Comparison of ENCODE assay signal across 14 mouse cellular contexts in genomic region chr14:25561716-25562115, GRCm38 (mm10).
DNase-seq lines count a peak whose midpoint lies in the region; ATAC-seq lines count a peak whose summit lies in the region.
"Had no signal": no experiment of that assay in that cellular context is flagged by ENCODE, and none has a peak within 500 bp of the region (broad histone marks: within the 10 kb centered on the region; RNA-seq: fewer than 3 reads in every experiment).

No protein-coding gene starts in this region.

- H3K4me3 ChIP-seq in heart, embryonic 14.5 days (ENCODE audit: control insufficient read depth in 1 of 2, insufficient read depth in 1 of 2, low read depth in 1 of 2, low read length in 2 of 2), result no peak overlapping the region
- no peak overlapping the region for H3K4me3 ChIP-seq in embryonic facial prominence, embryonic 13.5 days
- no peak overlapping the region for H3K4me3 ChIP-seq in neural tube, embryonic 14.5 days (ENCODE audit: low read depth, low read length)
- H3K4me3 ChIP-seq: erythroblast, embryonic 14.5 days; left cerebral cortex, adult 2 months had no signal

- no peak for DNase-seq in heart, adult 11 months
- DNase-seq in lung, postnatal 10 days, result peak; percentile 45
- no peak for DNase-seq in lung, postnatal 14 days
- no peak for DNase-seq in spleen, adult 18-20 months
- DNase-seq: cerebellum, adult 9-10 months; kidney, adult 11 months; liver, postnatal 0 days; right cerebral cortex, adult 18-20 months had no signal

- ATAC-seq in heart, embryonic 14.5 days (ENCODE audit: insufficient number of reproducible peaks, insufficient read depth, low FRiP score, low read depth), result peak; percentile 35; the same call in 1 of the 2 replicates
- ATAC-seq in embryonic facial prominence, embryonic 13.5 days (ENCODE audit: insufficient number of reproducible peaks, insufficient read depth, low FRiP score, low TSS enrichment, low read depth), result no peak
- ATAC-seq in neural tube, embryonic 14.5 days (ENCODE audit: low read depth), result no peak
- ATAC-seq: liver, postnatal 0 days had no signal

- WGBS in heart, embryonic 14.5 days, result 11% methylated on average over 1 of the region's 1 CpGs
- 15% methylated on average over 1 of the region's 1 CpGs for WGBS in embryonic facial prominence, embryonic 13.5 days
- 63% methylated on average over 1 of the region's 1 CpGs for WGBS in neural tube, embryonic 14.5 days

- peak overlapping the region; percentile 38; the same call in 1 of the 2 replicates for H3K9ac ChIP-seq in heart, embryonic 14.5 days (ENCODE audit: low read length)
- 0 out of 2 replicates have a peak overlapping the region, but pooled peaks have one; percentile 2 for H3K9ac ChIP-seq in embryonic facial prominence, embryonic 13.5 days
- no peak overlapping the region for H3K9ac ChIP-seq in neural tube, embryonic 14.5 days (replicated peaks; ENCODE audit: low read depth, low read length)
- H3K9ac ChIP-seq: liver, postnatal 0 days had no signal

- no peaks in the 10 kb centered on the region for H3K9me3 ChIP-seq in heart, embryonic 14.5 days (ENCODE audit: control insufficient read depth, low read length)
- no peaks in the 10 kb centered on the region for H3K9me3 ChIP-seq in embryonic facial prominence, embryonic 13.5 days
- H3K9me3 ChIP-seq in neural tube, embryonic 14.5 days (ENCODE audit: control insufficient read depth, low read length), result no peaks in the 10 kb centered on the region

- H3K27ac ChIP-seq in heart, embryonic 14.5 days (replicated peaks in 1 of 2; ENCODE audit: control insufficient read depth in 1 of 2, insufficient read depth in 1 of 2, low read depth in 2 of 2, low read length in 2 of 2), result peak overlapping the region; percentile 42 to 67
- H3K27ac ChIP-seq in embryonic facial prominence, embryonic 13.5 days, result 0 out of 2 replicates have a peak overlapping the region, but pooled peaks have one; percentile 39
- H3K27ac ChIP-seq in neural tube, embryonic 14.5 days (ENCODE audit: low read depth, low read length), result 0 out of 2 replicates have a peak overlapping the region, but pooled peaks have one; percentile 12
- H3K27ac ChIP-seq: left cerebral cortex, adult 2 months had no signal

- peaks cover 13% of the 10 kb centered on the region; the same call in 1 of the 2 replicates for H3K36me3 ChIP-seq in heart, embryonic 14.5 days (ENCODE audit: control insufficient read depth, insufficient read depth, low read length)
- H3K36me3 ChIP-seq in embryonic facial prominence, embryonic 13.5 days, result peaks cover 26% of the 10 kb centered on the region
- no peaks in the 10 kb centered on the region for H3K36me3 ChIP-seq in neural tube, embryonic 14.5 days (ENCODE audit: control insufficient read depth, insufficient read depth, low read length)

- no peaks in the 10 kb centered on the region for H3K27me3 ChIP-seq in heart, embryonic 14.5 days (ENCODE audit: control insufficient read depth, insufficient read depth, low read length)
- no peaks in the 10 kb centered on the region for H3K27me3 ChIP-seq in embryonic facial prominence, embryonic 13.5 days
- H3K27me3 ChIP-seq in neural tube, embryonic 14.5 days (ENCODE audit: control insufficient read depth, insufficient read depth, low read length), result no peaks in the 10 kb centered on the region
- H3K27me3 ChIP-seq: CH12.LX had no signal

- peaks cover 35 to 61% of the 10 kb centered on the region in 2 experiments for H3K4me1 ChIP-seq in heart, embryonic 14.5 days (ENCODE audit: control insufficient read depth in 2 of 2, insufficient read depth in 2 of 2, low read length in 2 of 2)
- peaks cover 64% of the 10 kb centered on the region for H3K4me1 ChIP-seq in embryonic facial prominence, embryonic 13.5 days
- H3K4me1 ChIP-seq in neural tube, embryonic 14.5 days (ENCODE audit: control insufficient read depth, insufficient read depth, low read length), result peaks cover 33% of the 10 kb centered on the region

- H3K4me2 ChIP-seq in heart, embryonic 14.5 days (ENCODE audit: low read length), result no peak overlapping the region
- no peak overlapping the region for H3K4me2 ChIP-seq in embryonic facial prominence, embryonic 13.5 days
- no peak overlapping the region for H3K4me2 ChIP-seq in neural tube, embryonic 14.5 days (ENCODE audit: low read depth, low read length)
